Mouse (Mus musculus) kidney, postnatal 14 days (tissue): ENCODE results near the gene Slain1.
A peak's percentile ranks its signal among the peaks of the same experiment; 100 is the strongest.

Experiments used
- DNase-seq: peaks from one replicate; pipeline ENCODE4 v3.0.0; 2022; ENCODE audit warnings: mixed read lengths

Gene Slain1

GRCm38 (mm10) chr14:103649896-103650334 lies at the start of gene Slain1:
TSS of gene Slain1 (plus strand) at chr14:103650228.
- DNase-seq = peak; percentile 92

DNA sequence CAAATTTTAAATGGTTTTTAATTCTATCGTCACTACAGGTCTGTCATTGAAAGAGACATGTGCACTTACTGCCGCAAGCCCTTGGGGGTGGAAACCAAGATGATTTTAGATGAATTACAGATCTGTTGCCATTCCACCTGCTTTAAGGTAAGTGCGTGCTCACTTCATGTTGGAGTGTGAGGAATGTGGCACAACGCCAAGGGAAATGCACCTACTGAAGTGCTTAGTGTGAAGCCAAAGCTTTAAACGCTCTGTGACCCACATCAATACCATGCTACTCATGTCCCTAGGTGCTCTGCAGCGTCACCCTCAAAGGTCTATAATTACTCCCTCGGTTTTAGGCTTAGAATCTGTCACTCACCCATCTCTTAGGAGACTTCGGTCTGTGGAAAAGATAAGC lies 42.0 kb upstream of the Slain1 start:
- DNase-seq = no peak

DNA sequence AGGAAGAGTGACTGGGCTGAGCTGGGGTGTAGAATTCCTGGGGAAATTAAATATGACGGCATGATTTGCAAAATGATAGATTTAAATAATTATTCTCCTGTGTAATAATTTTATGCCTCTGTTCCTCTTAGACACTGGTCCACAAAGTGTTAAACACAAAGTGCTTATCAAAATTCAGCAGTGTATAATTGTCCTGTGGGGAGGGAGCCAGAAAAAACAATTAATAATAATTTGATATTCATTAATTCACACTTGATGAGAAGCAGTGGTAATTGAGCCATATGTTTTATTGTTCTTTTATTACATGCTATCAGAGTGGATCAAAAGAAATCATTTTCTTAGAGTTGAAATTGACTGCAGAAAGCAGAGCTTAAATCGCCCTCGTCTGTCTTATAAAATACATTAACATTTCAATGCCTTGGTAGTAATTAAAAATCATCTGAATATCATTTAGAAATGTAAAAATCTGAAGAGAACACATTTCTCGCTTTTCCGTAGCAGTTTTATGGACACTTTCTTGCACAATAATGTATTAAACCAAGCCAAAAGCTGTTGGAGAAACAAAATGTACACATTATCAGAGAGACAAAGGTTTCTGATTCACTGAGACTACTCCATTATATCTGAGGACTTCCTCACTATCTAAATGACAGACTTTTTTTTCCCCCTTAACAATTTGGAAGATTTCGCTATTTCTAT lies 36.3 kb upstream of the Slain1 start:
- DNase-seq = no peak

GRCm38 (mm10) chr14:103614272-103614587 lies 35.8 kb upstream of the Slain1 start:
- no peak for DNase-seq

- DNase-seq = no peak
Observed at GRCm38 (mm10) chr14:103619756-103620155, 30.3 kb upstream of the Slain1 start.

DNA sequence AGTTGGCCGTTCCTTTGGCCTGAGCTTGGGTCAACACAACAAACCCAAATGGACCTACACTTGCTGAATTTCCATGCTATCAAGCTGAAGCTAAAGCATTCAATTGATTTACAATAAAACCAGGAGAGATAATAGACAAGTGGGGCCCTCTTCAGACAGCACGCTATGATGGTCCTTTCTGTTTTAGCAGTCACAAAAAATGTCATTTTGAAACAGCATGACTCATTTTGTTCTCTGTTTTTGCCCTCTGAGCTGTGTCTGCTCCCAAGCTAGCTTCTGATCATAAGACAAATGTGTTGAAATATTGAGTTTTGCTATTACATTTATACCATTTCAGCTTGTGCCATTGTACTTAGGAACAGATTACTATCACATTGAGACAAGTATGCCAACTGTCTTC lies 28.8 kb upstream of the Slain1 start:
- no peak for DNase-seq

- DNase-seq = no peak
Observed at GRCm38 (mm10) chr14:103626100-103626499, 23.9 kb upstream of the Slain1 start.

DNA sequence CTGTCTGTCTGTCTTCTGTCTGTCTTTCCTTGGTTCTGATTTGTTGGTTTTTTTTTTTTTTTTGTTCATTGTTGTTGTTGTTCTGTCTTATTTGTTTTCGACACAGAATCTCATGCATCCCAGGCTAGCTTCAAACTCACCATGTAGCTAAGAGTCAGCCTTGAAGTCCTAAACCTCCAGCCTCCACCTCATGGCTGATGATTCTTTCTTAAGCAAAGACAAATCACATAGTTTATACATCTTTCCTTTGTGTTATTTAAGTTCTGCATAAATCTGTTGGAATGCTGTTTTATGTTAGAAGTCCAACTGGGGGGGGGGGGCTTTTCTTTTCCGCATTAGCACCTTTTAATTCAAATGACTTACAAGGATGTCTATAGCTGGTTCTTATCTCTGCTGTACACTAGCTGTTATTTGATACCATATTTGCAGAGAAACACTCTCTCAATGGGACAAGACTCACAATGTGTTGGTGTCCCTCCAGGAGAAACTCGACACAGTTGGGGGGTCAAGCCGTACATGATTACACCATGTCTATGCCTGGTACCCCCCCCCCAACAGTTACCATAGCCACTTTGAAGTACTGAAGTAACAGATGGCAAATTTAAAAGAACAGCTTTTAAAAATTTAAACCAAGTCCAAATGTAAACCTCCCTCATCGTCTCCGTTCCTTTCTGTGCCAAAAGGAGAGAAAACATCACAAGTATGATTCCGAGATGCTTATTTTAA lies 20.2 kb upstream of the Slain1 start:
- DNase-seq = no peak

DNA sequence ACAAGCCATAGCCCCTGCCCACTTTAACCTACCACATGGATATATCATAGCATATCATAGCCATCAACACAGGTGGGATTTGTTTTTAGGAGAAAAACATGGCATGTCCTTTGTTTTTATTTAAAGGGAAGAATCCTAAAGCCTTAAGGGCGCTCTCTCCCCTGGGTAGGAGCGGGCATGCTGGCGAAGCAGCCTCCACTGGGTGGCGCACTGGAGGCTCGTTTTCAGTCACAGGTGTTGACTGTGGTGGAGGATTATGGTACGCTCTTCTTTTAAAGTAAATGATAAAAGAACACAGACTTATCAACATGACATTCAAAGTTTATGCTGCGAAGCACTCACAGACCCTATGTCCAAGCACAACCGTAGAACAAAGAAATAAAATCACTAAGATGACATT lies 19.5 kb upstream of the Slain1 start:
- no peak for DNase-seq

GRCm38 (mm10) chr14:103643933-103644332 lies 6.1 kb upstream of the Slain1 start:
- DNase-seq = no peak

DNA sequence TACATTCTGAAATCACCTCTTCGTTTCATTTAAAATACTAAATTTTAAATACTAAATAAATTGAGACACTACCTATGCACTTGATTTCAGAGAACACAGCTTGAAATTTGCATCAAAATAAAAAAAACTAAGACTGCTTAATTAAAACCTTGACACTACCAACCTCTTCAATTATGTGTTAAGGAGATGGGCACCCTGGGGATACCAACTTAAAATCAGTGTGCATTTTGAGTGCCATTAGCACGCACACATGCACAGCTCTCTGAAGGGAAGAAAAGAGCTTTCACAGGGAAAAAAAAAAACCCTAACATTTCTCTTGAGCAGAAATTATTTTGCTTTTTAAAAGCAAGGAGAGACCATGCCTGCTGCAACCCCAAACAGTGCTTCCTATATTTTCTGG lies 2.0 kb upstream of the Slain1 start:
- no peak for DNase-seq

- DNase-seq = peak; percentile 3
Observed at GRCm38 (mm10) chr14:103648623-103649255, 1.3 kb upstream of the Slain1 start.

GRCm38 (mm10) chr14:103649302-103649701 lies 726 bp upstream of the Slain1 start:
- no peak for DNase-seq

DNA sequence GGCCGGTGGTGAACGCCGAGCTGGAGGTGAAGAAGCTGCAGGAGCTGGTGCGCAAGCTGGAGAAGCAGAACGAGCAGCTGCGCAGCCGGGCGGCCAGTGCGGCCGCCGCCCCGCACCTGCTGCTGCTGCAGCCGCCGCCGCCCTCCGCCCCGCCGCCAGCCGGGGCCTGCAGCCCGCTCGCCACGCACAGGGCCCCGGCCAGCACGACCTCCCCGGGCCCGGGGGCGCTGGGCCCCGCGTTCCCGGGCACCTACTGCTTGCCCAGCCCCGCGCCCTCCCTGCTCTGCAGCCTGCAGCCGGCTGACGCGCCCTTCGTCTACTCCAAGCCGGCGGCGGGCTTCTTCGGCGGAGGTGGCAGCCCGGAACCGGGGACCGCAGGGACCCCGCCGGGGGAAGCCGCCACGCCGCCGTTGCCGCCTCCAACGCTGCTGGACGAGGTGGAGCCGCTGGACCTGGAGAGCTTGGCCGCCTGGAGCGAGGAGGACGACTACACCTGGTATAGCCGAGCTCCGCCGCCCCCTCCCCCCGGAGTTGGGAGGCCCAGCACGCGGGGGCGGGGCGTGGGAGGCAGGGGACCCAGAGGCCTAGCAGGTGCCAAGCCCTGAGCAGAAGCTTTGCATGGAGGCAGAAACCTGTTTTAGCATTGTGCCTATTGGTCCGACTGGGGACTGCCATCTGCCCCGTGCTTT lies 529 bp downstream of the Slain1 start:
- DNase-seq = peak; percentile 79

DNA sequence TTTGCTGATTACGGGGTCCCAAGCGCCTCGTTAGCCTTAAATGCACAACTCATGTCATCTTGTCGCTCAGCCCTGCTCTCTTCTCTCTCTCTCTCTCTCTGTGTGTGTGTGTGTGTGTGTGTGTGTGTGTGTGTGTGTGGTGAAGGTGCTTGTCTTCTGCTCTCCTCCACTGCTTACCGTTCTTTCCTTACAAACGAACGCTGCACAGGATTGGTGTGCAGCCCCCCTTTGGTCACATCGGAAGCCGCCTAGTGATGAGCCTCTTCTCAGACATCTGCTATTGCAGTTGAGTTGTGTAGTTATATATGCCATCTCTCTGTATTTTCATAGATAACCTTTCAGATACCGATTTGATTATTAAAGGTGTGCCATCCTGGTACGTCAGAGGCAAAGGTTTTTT lies 1.1 kb downstream of the Slain1 start:
- DNase-seq = no peak

GRCm38 (mm10) chr14:103651562-103651961 lies 1.5 kb downstream of the Slain1 start:
- no peak for DNase-seq

GRCm38 (mm10) chr14:103652524-103652923 lies 2.5 kb downstream of the Slain1 start:
- DNase-seq = no peak

DNA sequence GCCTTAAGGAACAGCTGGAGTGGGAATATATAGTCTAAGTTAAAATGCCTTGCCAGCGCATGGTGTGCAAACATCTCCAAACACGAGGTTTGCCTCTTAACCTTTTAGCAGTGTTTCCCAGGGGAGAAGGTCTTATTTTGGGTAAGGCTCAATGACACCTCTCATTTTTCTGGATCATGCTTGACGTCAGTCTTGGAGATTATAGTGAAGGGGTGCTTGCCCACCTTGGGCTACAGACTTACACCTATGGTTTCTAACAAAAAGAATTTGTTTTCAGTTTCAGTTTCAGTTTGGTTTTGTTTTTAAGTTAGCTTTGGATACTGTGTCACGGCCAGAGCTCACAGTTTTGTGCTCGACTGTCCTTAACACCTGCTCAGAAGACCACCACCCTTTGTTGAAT lies 3.8 kb downstream of the Slain1 start:
- DNase-seq = no peak

DNA sequence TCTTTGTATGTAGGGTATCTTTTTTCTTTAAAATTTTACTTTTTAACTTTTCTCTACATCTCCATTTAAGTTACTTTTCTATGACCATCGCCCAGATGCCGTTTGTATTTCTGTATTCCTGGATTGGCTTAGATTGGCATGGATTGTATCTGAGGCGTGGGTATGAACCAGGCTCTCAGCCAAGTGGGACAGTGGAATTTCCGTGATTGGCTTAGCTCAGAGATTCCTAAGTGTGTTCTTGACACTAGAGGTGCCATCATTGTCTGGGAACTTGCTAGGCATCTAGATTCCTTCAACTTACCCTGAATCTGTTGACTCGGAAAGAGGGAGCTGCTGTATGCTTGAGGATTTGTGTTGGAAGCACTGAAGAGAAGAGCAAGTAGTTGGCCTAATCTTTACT lies 5.4 kb downstream of the Slain1 start:
- DNase-seq = no peak

DNA sequence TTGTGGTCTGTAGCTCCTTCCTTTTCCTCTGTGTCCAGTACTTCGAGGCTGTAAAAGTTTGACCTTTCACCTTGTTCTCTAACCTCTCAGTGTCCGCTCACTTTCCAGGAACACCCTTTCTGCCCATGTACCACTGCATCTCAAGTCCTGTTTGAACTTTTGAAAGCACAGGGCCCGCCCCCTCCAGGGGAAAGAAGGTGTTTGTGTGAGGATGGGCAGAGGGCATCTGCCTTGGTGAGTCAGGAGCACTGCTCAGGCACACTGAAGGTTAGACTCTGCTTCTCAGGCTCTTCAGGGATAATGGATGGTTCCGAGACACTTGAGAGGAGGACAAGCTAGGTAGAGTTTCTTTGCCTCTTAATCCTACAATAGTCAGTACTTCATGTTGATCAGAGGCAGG lies 7.8 kb downstream of the Slain1 start:
- no peak for DNase-seq

GRCm38 (mm10) chr14:103663026-103663425 lies 13.0 kb downstream of the Slain1 start:
- no peak for DNase-seq

DNA sequence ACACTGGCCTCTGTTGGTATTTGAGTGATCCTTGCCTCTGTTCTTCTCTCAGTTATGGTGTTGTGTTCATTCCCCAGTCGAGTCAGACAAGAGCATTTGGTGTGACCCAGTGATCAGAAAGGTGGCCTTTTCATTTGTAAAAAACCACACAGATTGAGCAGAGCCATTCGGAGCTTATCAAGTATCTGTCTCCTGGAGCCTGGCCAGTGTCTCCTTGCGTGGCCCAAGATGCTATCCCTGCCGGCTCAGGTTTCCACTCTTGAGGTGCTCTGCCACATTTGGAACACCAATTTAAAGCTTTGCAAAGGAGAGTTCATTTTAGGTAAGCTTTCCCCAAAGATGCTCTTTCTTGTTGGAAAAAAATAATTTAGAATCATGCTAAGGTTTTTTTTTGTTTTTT lies 14.4 kb downstream of the Slain1 start:
- no peak for DNase-seq

DNA sequence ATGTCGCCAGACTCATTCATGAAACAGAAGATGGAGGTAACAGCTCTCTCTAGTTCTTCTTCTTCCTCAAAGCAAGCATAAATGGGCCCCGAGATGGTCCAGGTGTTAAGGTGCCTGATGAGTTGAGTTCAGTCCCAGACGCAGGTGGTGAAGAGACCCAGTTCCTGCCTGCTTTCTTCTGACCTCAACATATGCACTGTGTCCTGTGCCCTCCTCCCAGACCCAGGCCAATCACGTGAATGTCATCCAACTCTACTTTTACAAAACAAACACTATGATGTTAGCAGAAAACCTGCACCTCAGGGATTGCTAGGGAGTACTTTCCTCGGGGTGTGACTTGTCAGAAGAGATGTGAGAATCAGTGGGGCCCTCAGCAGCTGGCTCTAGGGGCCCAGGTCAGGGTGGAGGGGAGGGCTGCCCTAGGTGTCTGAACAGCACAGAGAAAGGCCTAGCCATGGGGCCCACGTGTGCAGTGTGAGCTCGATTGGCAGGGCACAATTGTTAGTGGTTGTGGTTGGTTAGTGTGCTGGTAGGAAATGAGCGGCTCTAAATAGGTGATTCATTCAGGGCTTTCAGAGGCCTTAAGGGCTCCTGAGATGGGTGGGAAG lies 16.4 kb downstream of the Slain1 start:
- DNase-seq = no peak
